Mouse (Mus musculus) megakaryocyte, embryonic 14.5 days (primary cell): ENCODE data around the gene Hps4.

Source experiments
- FLI1 ChIP-seq: IDR thresholded peaks from 2 replicates; pipeline ENCODE4 v1.6.1; 2012; ENCODE audit warnings: low read length, inconsistent platforms, mixed read lengths
- GATA1 ChIP-seq: IDR thresholded peaks from 3 replicates; pipeline ENCODE4 v1.6.1; 2012; ENCODE audit warnings: mixed read lengths, low read length, inconsistent platforms, borderline replicate concordance

- TF ChIP-seq GATA1 = no peak
- no peak for TF ChIP-seq FLI1
Measured at GRCm38 (mm10) chr5:112384805-112385472, 42.1 kb downstream of the Hps4 start.
